Mouse (Mus musculus) midbrain, postnatal 0 days (tissue): ENCODE measurements around the gene Fggy. TPM values are rescaled to one million over a fixed set of nuclear protein-coding genes. Genes with fewer than 3 reads are reported as not detected.
A peak's percentile ranks its signal among the peaks of the same experiment; 100 is the strongest.

Experiments used
- ATAC-seq: fragments of 200-750 bp; cut with Nextera tagmentation; 2 replicates; pipeline ENCODE4 v1.8.0; 2017; ENCODE audit warnings: moderate number of reproducible peaks, mild to moderate bottlenecking, moderate TSS enrichment, moderate library complexity; ENCODE audit not compliant: low FRiP score
- DNase-seq: peaks from one replicate; pipeline ENCODE4 v3.0.0-alpha.2; 2015; ENCODE audit warnings: low spot score
- H3K27ac ChIP-seq: fragments of 300-500 bp; sonication (generic); 2 replicates; pipeline ENCODE4 v1.5.1; 2014; ENCODE audit warnings: low read depth, mild to moderate bottlenecking, low read length, mixed read lengths
- H3K27me3 ChIP-seq: fragments of 300-500 bp; sonication (generic); 2 replicates; pipeline ENCODE4 v1.6.1; 2014; ENCODE audit warnings: low read length, control low read depth, mixed read lengths; ENCODE audit not compliant: insufficient read depth
- H3K36me3 ChIP-seq: fragments of 300-500 bp; sonication (generic); 2 replicates; pipeline ENCODE4 v1.6.1; 2014; ENCODE audit warnings: low read length, control low read depth, mixed read lengths; ENCODE audit not compliant: insufficient read depth
- H3K4me1 ChIP-seq: fragments of 300-500 bp; sonication (generic); 2 replicates; pipeline ENCODE4 v1.6.1; 2014; ENCODE audit warnings: mild to moderate bottlenecking, control low read depth, antibody characterized with exemption, low read length, mixed read lengths; ENCODE audit not compliant: insufficient read depth
- H3K4me2 ChIP-seq: fragments of 300-500 bp; sonication (generic); 2 replicates; pipeline ENCODE4 v1.6.1; 2014; ENCODE audit warnings: low read depth, mild to moderate bottlenecking, low read length, mixed read lengths; ENCODE audit not compliant: poor library complexity, severe bottlenecking
- H3K4me3 ChIP-seq: fragments of 300-500 bp; sonication (generic); 2 replicates; pipeline ENCODE4 v1.5.1; 2014; ENCODE audit warnings: low read depth, mild to moderate bottlenecking, low read length, moderate library complexity
- H3K9ac ChIP-seq: fragments of 300-500 bp; sonication (generic); replicated peaks from 2 replicates; pipeline ENCODE4 v1.6.1; 2014; ENCODE audit warnings: mild to moderate bottlenecking, low read length, moderate library complexity, mixed read lengths; ENCODE audit not compliant: poor library complexity, severe bottlenecking
- H3K9me3 ChIP-seq: fragments of 300-500 bp; sonication (generic); 2 replicates; pipeline ENCODE4 v1.6.1; 2016; ENCODE audit warnings: low read length, control low read depth
- CTCF ChIP-seq: IDR thresholded peaks from 2 replicates; pipeline ENCODE4 v1.5.1; 2016; ENCODE audit warnings: antibody characterized with exemption, mild to moderate bottlenecking
- WGBS: fragments of 180-500 bp; shearing (Covaris S2); extraction: QIAGEN DNeasy Blood & Tissue Kit; methylation state at CpG from one replicate; pipeline ENCODE4 v1.1.7; 2014; 5-methylcytosine and 5-hydroxymethylcytosine counted together
- polyA plus RNA-seq: library from polyadenylated mRNA; unstranded; fragments of >200 nt; fragmentation: Nextera tagmentation; extraction: Ambion mirVana; gene quantifications from 2 replicates; pipeline ENCODE4 v1.2.1, GENCODE M21; 2015
- total RNA-seq: library from RNA; depleted of rRNA; stranded (reverse); fragments of >200 nt; gene quantifications from 2 replicates; pipeline ENCODE4 v1.2.3, GENCODE M21; 2014

Gene Fggy
- total and polyA plus RNA-seq, 2 experiments from 2014 or later: 5.8 to 6.2 TPM

DNA sequence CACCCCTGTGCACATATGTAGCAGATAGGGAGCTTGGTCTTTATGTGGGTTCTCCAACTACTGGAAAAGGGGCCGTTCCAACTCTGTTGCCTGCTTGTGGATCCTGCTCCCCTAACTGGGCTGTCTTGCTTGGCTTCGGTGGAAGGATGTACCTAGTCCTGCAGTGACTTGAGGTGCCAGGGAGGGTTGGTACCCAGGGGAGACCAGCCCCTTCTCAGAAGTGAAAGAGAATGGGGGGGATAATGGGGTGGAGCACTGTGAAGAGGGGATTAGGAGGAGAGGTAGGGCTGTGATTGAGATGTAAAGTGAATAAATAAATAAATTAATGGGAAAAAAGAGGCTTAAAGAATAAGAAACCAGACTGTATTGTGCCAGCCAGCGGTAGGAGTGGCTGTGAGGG, 77.6 kb downstream of the Fggy start:
- H3K4me3 ChIP-seq: no peak overlapping the region
- H3K9ac ChIP-seq: no peak overlapping the region
- ATAC-seq (no peak), DNase-seq (no peak)
- no peaks in the 10 kb centered on the region for H3K27me3 ChIP-seq
- H3K27ac ChIP-seq: no peak overlapping the region
- no peak for TF ChIP-seq CTCF
- H3K4me1 ChIP-seq: 0 out of 2 replicates have a peak, but pooled peaks cover 3% of the 10 kb centered on the region
- H3K4me2 ChIP-seq: no peak overlapping the region
- WGBS: 50% methylated on average over 3 of the region's 3 CpGs
- H3K9me3 ChIP-seq: no peaks in the 10 kb centered on the region
- no peaks in the 10 kb centered on the region for H3K36me3 ChIP-seq

DNA sequence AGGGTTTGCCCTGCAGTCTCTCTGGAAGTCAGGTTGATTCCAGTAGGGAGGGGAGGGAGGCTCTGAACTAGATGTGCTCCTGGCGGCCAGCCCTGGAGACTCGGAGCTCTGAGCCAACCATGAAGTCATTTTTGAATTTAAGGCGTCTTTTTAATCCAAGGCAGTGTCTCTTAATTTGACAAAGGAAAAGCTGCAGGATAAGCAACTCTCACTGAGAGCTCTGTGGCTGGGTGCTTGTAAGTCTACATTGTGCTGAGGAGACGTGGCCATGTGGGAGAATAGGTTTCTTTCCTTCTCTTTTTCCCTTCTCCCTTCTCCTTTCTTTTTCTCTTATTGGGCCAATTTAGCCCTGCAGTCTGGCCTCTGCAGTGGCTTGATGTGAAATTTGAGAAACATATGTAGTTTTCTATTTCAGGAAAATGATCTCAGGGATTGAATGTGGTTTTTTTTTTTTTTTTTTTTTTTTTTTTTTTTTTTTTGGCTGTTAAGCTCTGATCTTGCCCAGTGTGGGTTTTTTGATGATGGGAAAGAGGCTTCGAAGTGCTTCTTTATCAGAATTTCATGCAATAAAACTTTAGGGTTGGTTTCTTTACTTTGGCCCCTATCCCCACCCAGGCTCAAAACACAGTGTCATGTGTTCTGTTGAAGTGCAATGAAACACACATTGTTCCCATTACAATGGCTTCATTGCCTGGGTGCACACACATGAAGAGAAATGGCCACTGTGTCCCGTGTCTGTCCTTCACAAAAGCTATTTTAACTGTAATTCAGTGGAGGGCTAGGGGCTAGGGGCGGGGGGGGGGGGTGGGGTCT, 79.8 kb downstream of the Fggy start:
- Histone ChIP-seq H3K36me3 (no peaks in the 10 kb centered on the region), H3K9me3 (no peaks in the 10 kb centered on the region), H3K27me3 (no peaks in the 10 kb centered on the region), H3K9ac (no peak overlapping the region), H3K4me2 (no peak overlapping the region), H3K4me1 (0 out of 2 replicates have a peak, but pooled peaks cover 3% of the 10 kb centered on the region), H3K27ac (peak overlapping the region; percentile 38), H3K4me3 (no peak overlapping the region)
- peak; percentile 72 for ATAC-seq
- no peak for TF ChIP-seq CTCF
- WGBS: 17% methylated on average over 7 of the region's 7 CpGs
- DNase-seq: peak; percentile 69

DNA sequence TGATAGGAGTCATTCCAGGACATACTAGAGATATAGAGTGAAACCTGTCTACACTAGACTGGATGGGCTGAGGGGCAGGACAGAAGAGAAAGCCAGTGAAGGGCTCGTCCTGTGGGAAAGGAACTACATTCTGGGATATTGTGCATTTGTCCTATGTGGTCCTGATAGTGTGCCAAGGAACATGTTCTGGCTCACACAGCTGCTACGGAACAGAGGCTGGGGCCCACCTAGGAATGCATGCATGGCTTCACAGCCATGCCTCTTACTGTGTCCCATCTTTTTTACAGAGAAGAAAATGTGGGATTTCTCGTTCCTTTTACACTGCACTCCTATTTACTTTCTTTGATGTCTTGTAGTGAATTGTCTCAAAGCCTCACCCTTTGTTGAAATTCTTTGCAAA, 80.8 kb downstream of the Fggy start:
- H3K27ac ChIP-seq: no peak overlapping the region
- H3K4me3 ChIP-seq: no peak overlapping the region
- no peaks in the 10 kb centered on the region for H3K36me3 ChIP-seq
- H3K4me2 ChIP-seq: no peak overlapping the region
- no peak overlapping the region for H3K9ac ChIP-seq
- no peaks in the 10 kb centered on the region for H3K9me3 ChIP-seq
- no peak for TF ChIP-seq CTCF
- WGBS: 60% methylated on average over 3 of the region's 3 CpGs
- 0 out of 2 replicates have a peak, but pooled peaks cover 3% of the 10 kb centered on the region for H3K4me1 ChIP-seq
- H3K27me3 ChIP-seq: no peaks in the 10 kb centered on the region
- DNase-seq: no peak
- ATAC-seq: no peak

DNA sequence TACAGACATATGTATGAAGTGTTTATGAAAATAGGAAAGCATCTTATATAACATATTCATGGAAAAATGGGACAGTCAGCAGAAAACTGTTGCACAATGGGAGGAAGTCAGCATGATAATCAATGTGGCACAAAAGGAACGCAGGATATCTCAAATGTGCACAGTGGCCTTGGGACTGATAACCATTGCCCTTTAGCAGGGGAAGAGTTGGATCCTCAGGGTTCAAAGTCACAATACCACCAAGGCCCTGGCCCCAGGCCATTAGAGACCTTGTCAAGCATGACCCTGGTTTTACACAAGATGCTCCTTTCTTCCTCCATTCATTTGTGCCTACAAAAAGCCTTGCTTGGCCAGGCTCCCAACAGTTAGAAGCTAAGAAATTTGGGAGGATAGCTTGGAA, 83.5 kb downstream of the Fggy start:
- Histone ChIP-seq H3K9ac (no peak overlapping the region), H3K4me2 (no peak overlapping the region), H3K27ac (no peak overlapping the region), H3K4me3 (no peak overlapping the region), H3K9me3 (no peaks in the 10 kb centered on the region), H3K36me3 (no peaks in the 10 kb centered on the region), H3K4me1 (0 out of 2 replicates have a peak, but pooled peaks cover 3% of the 10 kb centered on the region), H3K27me3 (no peaks in the 10 kb centered on the region)
- no peak for TF ChIP-seq CTCF
- ATAC-seq (no peak), DNase-seq (no peak)
- WGBS: 80% methylated on average over 1 of the region's 1 CpGs

DNA sequence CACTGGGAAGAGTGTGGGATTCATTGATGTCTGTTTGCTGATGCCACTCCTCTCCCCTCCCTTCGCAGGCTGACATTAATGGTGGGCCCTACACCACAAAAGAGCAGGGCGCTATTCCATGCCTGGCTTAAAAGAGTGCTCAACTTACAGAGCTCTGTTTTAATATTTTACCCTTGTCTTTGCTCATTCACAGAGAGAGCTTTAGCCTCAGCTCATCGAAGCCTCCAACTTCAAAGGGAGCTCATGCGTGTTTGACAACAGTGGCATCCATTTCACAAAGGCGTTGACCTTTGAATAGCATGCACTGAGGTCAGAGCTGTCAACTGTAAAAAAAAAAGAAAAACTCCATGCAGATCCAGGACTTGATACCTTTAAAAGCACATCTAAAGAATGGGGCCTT, 86.7 kb downstream of the Fggy start:
- H3K4me3 ChIP-seq: no peak overlapping the region
- no peak overlapping the region for H3K4me2 ChIP-seq
- WGBS: 33% methylated on average over 5 of the region's 5 CpGs
- H3K27me3 ChIP-seq: no peaks in the 10 kb centered on the region
- ATAC-seq (no peak), DNase-seq (no peak)
- no peaks in the 10 kb centered on the region for H3K4me1 ChIP-seq
- no peak overlapping the region for H3K9ac ChIP-seq
- no peak overlapping the region for H3K27ac ChIP-seq
- no peaks in the 10 kb centered on the region for H3K9me3 ChIP-seq
- no peak for TF ChIP-seq CTCF
- H3K36me3 ChIP-seq: no peaks in the 10 kb centered on the region

DNA sequence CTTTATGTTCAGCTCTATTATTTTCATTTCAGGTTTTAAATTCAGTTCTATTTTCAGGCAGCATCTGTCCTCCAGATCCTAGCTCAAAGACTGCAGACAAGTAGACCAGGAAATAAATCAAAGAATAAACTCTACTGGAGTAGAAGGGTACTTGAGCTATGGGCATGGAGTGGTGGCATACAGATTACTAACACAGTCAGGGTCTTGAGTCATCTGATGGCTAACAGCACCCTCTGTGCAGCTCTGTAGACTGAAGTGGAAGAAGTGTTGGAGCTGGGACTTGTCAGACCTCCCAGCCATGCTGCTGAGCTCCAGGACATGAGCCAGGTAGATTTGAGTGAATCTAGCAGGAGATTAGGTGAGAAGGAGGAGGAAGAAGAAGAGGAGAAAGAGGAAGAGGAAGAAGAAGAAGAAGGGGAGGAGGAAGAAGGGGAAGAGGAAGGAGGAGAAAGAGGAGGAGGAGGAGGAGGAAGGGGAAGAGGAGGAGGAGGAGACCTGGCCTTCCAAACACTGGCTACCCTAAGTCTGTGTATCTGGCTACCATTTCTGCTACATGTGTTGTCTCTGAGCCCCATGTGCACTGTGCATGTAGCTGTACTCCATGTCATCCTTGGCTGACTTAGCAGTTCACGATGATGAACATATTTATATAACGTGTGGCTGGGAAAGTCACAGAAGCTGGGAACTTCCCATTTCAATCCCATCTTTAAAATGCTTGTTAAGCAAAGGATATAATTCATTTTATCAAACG, 91.7 kb downstream of the Fggy start:
- DNase-seq (no peak), ATAC-seq (no peak)
- H3K4me2 ChIP-seq: no peak overlapping the region
- WGBS: 81% methylated on average over 3 of the region's 3 CpGs
- H3K4me1 ChIP-seq: no peaks in the 10 kb centered on the region
- no peak overlapping the region for H3K4me3 ChIP-seq
- H3K9ac ChIP-seq: no peak overlapping the region
- H3K36me3 ChIP-seq: no peaks in the 10 kb centered on the region
- H3K27me3 ChIP-seq: no peaks in the 10 kb centered on the region
- H3K27ac ChIP-seq: no peak overlapping the region
- no peaks in the 10 kb centered on the region for H3K9me3 ChIP-seq
- no peak for TF ChIP-seq CTCF
